Mouse (Mus musculus) embryonic fibroblast, embryonic 13.5 days (primary cell): ENCODE results near the gene Rbms3.

Source experiments
- CTCF ChIP-seq: IDR thresholded peaks from 2 replicates; pipeline ENCODE4 v1.5.1; 2011; ENCODE audit warnings: mild to moderate bottlenecking, control low read depth, low read length, moderate library complexity, borderline replicate concordance; ENCODE audit not compliant: insufficient read depth
- POLR2A ChIP-seq: IDR thresholded peaks from 2 replicates; pipeline ENCODE4 v1.6.1; 2011; ENCODE audit warnings: low read depth, mild to moderate bottlenecking, control low read depth, low read length, moderate library complexity

DNA sequence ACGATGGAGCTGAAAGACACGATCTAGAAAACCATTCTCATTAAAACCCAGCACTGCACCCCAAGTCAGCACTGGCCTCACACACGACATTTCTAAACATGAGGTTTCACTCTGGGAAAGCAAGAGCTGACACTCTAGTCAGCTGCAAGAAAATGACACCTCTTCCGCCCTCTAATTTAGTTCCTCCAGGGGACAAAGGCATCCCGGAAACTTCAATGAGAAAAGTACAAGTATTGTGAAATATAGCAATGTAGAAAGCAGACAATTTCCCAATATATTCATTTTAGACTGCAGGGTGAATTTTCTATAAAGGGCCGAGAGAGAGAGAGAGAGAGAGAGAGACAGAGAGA, 395.0 kb downstream of the Rbms3 start:
- TF ChIP-seq CTCF (no peak), POLR2A (no peak)
